ENCODE assay signal across 11 mouse cellular contexts in genomic region chr6:28142332-28142731, GRCm38 (mm10). TPM values are rescaled to one million over a fixed set of nuclear protein-coding genes. Genes with fewer than 3 reads are reported as not detected.
DNase-seq lines count a peak whose midpoint lies in the region; ATAC-seq lines count a peak whose summit lies in the region.
"Had no signal": no experiment of that assay in that cellular context is flagged by ENCODE, and none has a peak within 500 bp of the region (broad histone marks: within the 10 kb centered on the region; RNA-seq: fewer than 3 reads in every experiment).

No protein-coding gene starts in this region.

- H3K36me3 ChIP-seq in hindbrain, embryonic 16.5 days (ENCODE audit: control insufficient read depth, insufficient read depth, low read length), result no peaks in the 10 kb centered on the region
- H3K36me3 ChIP-seq: heart, embryonic 10.5 days; intestine, embryonic 15.5 days; liver, embryonic 15.5 days had no signal

- H3K9me3 ChIP-seq in hindbrain, embryonic 16.5 days (ENCODE audit: control insufficient read depth, low read length), result no peaks in the 10 kb centered on the region
- H3K9me3 ChIP-seq: heart, embryonic 10.5 days; intestine, embryonic 15.5 days; liver, embryonic 15.5 days had no signal

- no peak overlapping the region for H3K4me2 ChIP-seq in hindbrain, embryonic 16.5 days (ENCODE audit: low read length)
- H3K4me2 ChIP-seq: intestine, embryonic 15.5 days; liver, embryonic 15.5 days had no signal

- 8% methylated on average over 2 of the region's 2 CpGs for WGBS in hindbrain, embryonic 16.5 days

- no peak overlapping the region for H3K4me3 ChIP-seq in hindbrain, embryonic 16.5 days (ENCODE audit: low read length)
- H3K4me3 ChIP-seq: heart, embryonic 10.5 days; intestine, embryonic 15.5 days; liver, embryonic 15.5 days had no signal

- peaks cover 3% of the 10 kb centered on the region for H3K27me3 ChIP-seq in hindbrain, embryonic 16.5 days (replicated peaks; ENCODE audit: control insufficient read depth, insufficient read depth, low read length)
- H3K27me3 ChIP-seq: intestine, embryonic 15.5 days had no signal

- no peak overlapping the region for H3K27ac ChIP-seq in hindbrain, embryonic 16.5 days (ENCODE audit: low read depth, low read length)
- H3K27ac ChIP-seq: heart, embryonic 10.5 days; intestine, embryonic 15.5 days; liver, embryonic 15.5 days had no signal

- H3K4me1 ChIP-seq in hindbrain, embryonic 16.5 days (ENCODE audit: control insufficient read depth, insufficient read depth, low read depth, low read length), result no peaks in the 10 kb centered on the region
- H3K4me1 ChIP-seq: heart, embryonic 10.5 days; intestine, embryonic 15.5 days; liver, embryonic 15.5 days had no signal

- no peak overlapping the region for H3K9ac ChIP-seq in hindbrain, embryonic 16.5 days (ENCODE audit: low read depth, low read length)
- H3K9ac ChIP-seq: intestine, embryonic 15.5 days; liver, embryonic 15.5 days had no signal

- no peak for DNase-seq in frontal cortex, postnatal 36 days (ENCODE audit: low spot score in 2 of 2)
- DNase-seq in 3T3-L1 (ENCODE audit: low read depth, low spot score), result peak; percentile 19
- DNase-seq in embryo, embryonic 10.5 days (ENCODE audit: low spot score), result peak; percentile 40
- DNase-seq in testis, postnatal 14 days (ENCODE audit: low spot score), result no peak
- no peak for DNase-seq in T-cell, adult 2 months (ENCODE audit: low spot score)

- peak; percentile 80 for ATAC-seq in frontal cortex, adult (ENCODE audit: low TSS enrichment)
- ATAC-seq in hindbrain, embryonic 16.5 days, result peak; percentile 89
- no peak for ATAC-seq in activated CD4-positive, CD25-positive, alpha-beta regulatory T cell, adult 4 months
- ATAC-seq: intestine, embryonic 15.5 days had no signal

RNA-seq across cellular contexts. Expression of gene Grm8, which starts 7.4 kb away (rescaled TPM):
- 11.5 and 16.1 TPM in 2 replicates for polyA plus RNA-seq in hindbrain, embryonic 16.5 days (2015; fragmentation: Nextera tagmentation; extraction: Ambion mirVana)
- under 1 TPM in 1 of 2 experiments, not detected in 1; 0.19 TPM for polyA plus RNA-seq in activated CD4-positive, CD25-positive, alpha-beta regulatory T cell, adult 4 months (2017; shearing (Covaris generic))
- polyA plus RNA-seq: liver, embryonic 15.5 days had no signal

Comparison
In these comparisons a context has a peak if more than half of its experiments do, and no peak if none do; other contexts are left out.
1. DNase-seq: peak in 3T3-L1 (single experiment) and embryo, embryonic 10.5 days (single experiment); none in frontal cortex, postnatal 36 days (0 of 2), testis, postnatal 14 days (single experiment) and T-cell, adult 2 months (single experiment).
2. RNA of gene Grm8, which starts 7.4 kb away (polyA plus RNA-seq): 11.5 to 16.1 TPM in hindbrain, embryonic 16.5 days; 0.19 TPM in activated CD4-positive, CD25-positive, alpha-beta regulatory T cell, adult 4 months; every median in the first group is over 10 times any median in the second.